Mouse (Mus musculus): ENCODE data around the gene Mdga1. TPM values are rescaled to one million over a fixed set of nuclear protein-coding genes. Genes with fewer than 3 reads are reported as not detected.

Mdga1 gene
- total RNA-seq, 2 experiments from 2014 or later = 0.58 to 2.4 TPM

DNA sequence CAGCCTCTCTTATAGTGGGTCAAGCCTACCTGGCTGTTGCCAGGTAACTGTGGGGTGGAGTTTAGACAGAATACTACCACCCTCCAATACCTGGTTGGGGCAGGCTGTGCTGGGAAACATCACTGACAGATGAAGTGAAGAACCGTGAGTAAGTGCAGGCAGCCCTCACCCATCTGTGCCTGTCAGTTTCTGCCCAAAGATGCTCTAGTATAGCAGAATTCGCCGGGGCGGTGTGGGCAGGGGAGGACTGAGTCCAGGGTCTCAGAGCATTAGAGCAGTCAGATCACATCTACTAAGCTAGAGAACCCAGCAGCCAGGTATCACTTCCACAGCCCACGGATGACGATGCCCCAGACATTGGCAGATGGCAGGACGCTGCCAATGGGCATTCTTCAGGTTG lies 15.0 kb upstream of the Mdga1 start:
- ATAC-seq (replicated peaks; ENCODE audit: low FRiP score, poor library complexity, severe bottlenecking) = no peak

DNA sequence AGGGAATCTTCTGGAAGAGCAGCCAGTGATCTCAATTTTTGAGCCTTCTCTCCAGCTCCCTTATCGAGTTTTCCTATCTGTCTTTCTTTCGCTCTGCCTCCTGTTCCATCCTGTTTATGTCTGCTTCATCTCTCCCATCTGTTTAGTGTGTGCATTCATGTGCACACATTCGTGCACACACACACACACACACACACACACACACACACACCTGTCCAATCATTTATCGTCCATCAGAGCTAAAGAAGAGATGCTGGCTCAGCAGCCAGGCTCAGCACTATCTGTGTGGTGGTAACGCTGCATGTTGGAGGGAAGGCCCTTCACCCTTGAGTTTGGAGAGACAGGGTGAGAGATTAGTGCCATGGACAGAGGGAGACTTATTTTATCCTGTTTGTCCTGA lies 13.3 kb upstream of the Mdga1 start:
- no peak for ATAC-seq (replicated peaks; ENCODE audit: low FRiP score, poor library complexity, severe bottlenecking)

DNA sequence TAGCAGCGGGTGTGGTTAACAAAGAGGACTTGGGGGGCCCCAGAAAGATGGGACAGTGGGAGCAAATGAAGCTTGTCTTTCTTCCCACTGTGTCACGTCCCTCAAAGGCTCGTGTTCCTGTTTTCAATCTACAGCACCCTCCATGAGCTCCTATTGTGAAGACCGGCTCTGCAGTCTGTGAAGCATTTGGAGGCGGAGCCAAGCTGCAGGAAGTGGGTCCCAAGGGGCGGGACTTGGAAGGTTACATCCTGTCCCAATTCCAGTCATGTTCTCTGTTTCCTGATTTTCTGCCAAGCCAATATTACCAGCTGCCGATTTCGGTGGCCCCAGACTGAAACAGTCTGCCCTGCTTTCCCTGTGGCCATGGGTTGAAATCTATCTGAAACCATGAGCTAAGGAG lies 11.7 kb upstream of the Mdga1 start:
- no peak for ATAC-seq (replicated peaks; ENCODE audit: low FRiP score, poor library complexity, severe bottlenecking)

DNA sequence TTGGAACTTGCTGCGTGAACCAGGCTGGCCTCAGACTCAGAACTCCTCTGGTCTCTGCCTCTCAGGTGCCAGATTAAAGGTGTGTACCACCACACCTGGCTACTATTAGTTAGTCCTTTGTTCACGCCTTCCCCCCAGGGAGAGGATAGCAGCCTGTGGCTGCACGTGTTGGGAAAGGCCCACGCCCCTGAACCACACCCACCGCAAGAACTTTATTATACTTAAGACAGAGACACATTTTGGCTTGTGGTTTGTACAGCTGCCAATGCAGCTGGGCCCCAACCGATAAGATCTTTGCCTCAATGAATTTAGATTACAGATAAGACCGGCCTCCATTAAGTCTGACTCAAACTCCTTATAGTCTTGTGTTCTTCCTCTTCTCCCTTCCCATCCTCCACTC lies 10.0 kb upstream of the Mdga1 start:
- no peak for ATAC-seq (replicated peaks; ENCODE audit: low FRiP score, poor library complexity, severe bottlenecking)

DNA sequence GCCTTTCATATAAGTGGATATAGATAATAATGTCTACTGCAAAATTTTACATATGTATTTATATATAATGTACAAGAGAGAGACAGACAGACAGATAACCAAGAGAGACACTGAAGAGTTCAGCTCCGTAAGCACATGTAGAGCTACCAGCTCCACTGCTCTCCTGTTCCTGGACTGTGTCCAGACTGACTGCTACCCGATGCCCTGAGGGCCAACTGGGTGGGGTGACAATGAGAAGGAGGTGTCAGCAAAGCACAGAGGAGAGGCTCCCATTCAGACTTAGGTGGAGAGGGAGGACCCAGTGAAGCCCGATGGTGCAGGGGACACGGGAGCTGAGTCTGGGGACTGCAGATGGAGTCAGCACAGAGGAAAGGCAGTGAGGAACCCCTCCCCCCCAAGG lies 9.1 kb upstream of the Mdga1 start:
- no peak for ATAC-seq (replicated peaks; ENCODE audit: low FRiP score, poor library complexity, severe bottlenecking)

DNA sequence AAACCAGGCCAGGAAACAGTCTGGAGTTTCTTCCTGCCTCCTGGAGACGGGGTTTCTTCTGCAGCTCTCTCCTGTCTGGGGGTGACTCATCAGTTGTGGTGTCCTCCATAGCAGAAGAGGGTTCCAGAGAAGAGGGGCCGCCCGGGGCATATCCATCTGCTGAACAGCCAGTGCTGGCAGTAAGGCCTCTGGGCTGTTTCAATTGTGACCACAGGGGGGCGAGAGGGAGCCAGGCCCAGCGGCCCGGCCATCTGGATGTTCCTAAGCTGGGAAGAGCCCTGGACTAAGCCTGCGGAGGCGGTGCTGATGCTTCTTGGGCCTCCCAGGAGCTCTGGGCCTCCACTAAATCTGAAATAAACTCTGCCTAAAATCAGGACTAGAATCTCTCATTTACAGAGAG lies 5.8 kb upstream of the Mdga1 start:
- ATAC-seq (replicated peaks; ENCODE audit: low FRiP score, poor library complexity, severe bottlenecking) = peak; percentile 65; the same call in 1 of the 2 replicates

DNA sequence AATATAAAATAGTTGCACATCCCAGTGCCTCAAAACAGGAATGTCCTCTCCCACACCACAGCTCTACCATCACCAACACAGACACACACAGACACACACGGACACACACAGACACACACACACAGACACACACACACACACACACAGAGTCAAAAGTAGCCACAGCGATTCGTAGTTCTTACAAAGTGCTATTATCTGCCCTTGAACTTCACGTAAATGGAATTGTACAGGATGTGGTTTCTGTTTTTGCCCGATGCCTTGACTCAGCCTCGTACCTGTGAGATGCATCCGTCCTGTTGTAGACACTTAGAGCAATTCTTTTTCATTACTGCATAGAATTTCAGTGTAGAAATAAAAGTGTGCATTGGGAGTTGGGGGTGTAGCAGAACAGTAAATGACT lies 3.3 kb upstream of the Mdga1 start:
- no peak for ATAC-seq (replicated peaks; ENCODE audit: low FRiP score, poor library complexity, severe bottlenecking)

DNA sequence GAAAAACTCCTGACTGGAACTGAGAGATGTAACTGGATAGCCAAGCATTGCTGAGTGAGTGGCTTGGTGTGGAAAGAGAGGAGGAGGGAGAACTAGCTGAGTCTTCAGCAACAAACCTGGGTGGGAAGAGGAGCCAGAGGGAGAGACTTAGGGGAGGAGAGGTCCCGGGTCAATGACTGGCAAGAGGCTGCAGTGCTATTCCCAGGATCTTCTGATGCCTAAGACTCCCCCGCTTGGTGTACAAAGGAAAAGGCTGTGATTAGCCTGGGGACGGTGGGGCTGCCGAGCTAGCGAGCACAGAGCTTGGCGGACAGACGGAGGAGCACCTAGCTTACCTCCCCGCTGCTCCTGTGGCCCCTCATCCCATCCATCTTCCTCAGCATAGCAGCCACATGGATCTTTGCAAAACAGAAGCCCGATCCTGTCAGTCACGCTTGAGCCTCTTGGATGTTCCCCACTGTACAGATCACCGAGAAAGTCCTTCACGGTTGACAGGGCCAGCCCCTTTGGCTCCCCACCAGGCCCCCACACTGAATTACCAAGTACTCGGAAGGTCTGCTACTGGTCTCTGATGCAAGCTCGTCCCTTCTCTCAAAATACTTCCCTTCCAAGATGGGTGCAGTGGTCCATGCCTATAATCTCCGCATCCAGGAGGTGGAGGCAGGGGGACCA lies 2.0 kb upstream of the Mdga1 start:
- no peak for ATAC-seq (replicated peaks; ENCODE audit: low FRiP score, poor library complexity, severe bottlenecking)

DNA sequence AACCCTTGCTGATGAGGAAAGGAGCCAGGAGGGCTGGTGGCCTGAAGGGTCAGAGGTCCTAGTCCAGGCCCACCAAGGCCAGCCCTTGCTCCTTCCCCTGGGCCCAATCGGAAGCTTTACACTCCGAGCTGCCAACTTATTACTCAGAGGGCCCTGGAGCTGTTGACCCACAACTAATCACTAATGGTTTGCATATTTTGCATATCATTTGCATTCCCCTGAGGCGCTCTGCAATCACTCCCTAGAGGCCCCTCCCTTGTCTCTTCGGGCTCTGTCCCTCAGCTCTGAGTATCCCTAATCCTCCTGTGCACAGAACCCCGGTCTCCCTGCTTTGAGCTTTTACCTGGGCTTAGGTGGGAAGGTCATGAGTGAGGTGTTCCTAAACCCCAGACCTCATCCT lies 4.4 kb downstream of the Mdga1 start:
- ATAC-seq (replicated peaks; ENCODE audit: low FRiP score, poor library complexity, severe bottlenecking) = no peak

DNA sequence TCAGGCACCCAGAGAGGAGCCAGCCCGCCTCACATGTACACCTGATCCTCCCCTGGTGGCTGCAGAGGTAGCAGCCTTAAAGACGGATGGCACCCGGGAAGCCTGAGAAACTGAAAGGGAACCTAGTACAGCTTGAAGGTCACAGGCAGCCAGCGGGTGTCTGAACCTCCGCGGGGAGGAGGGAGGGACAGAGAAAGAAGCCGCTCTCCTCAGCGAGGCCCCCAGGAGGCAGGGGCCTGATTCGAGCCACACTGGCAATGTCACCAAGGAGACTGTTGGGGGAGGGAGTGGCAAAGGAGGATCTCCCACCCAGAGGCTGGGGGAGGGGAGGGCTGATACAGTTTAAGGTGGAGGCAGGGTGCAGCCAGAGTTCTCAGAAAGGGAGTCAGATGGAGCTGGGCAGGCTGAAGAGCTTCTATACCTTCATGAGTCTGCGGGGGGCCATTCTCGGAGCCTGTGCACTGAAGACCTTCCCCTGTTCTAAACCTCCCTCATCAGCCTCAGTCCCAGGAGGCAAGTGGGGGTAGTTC lies 6.1 kb downstream of the Mdga1 start:
- no peak for ATAC-seq (replicated peaks; ENCODE audit: low FRiP score, poor library complexity, severe bottlenecking)

DNA sequence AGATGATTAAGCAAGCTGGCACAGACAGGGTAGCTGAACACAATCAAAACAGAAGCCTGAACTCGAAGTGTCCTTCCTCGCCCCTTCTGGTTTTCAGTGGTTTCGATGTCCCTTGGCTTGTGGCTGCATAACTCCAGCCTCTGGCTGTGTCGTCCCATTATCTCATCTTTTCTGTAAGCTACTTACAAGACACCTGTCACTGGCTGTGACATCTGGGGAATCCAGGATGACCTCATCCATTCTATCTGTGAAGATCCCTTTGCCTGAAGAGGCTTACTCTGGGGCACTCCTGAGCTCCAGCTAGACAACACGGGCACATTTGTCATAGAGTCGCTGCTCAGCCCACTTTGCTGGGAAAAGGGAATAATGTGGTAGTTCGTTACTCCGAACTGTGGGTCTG lies 14.0 kb downstream of the Mdga1 start:
- no peak for ATAC-seq (replicated peaks; ENCODE audit: low FRiP score, poor library complexity, severe bottlenecking)

DNA sequence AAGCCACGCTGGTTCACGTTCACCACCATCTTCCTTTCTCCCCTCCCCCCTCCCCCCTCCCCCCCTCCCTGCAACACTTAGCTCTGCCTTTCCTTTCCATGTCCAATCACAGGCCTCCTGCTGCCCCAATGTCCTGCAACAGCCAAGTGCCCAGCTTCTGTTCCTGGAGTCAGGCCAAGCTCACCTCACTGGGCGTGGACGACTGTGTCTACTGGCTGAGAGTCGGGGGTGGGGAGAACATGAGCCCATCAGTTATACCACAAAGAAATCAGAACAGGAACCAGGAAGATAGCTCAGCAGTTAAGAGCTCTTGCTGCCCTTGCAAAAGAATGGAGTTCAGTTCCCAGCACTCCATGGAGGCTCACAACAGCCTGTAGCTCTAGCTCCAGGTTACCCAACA lies 15.6 kb downstream of the Mdga1 start:
- no peak for ATAC-seq (replicated peaks; ENCODE audit: low FRiP score, poor library complexity, severe bottlenecking)

DNA sequence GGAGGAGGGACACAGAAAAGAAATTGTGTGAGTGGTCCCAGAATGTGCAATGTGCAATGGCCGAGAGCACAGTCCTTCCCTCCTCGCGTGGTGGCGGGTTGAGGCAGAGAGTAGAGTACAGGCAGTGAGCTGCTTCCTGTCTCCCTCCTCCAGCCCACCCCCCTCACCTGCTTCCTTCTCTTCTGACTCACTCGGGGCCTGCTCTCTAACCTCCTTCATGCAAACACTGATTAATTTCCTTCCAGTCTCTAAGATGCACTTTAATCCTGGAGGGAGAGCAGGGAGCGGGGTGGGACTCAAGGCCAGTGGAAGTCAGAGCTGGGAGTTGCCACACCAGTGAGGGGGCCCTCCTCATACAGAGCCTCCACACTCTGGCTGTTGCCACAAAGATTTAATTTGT lies 18.8 kb downstream of the Mdga1 start:
- no peak for ATAC-seq (replicated peaks; ENCODE audit: low FRiP score, poor library complexity, severe bottlenecking)

DNA sequence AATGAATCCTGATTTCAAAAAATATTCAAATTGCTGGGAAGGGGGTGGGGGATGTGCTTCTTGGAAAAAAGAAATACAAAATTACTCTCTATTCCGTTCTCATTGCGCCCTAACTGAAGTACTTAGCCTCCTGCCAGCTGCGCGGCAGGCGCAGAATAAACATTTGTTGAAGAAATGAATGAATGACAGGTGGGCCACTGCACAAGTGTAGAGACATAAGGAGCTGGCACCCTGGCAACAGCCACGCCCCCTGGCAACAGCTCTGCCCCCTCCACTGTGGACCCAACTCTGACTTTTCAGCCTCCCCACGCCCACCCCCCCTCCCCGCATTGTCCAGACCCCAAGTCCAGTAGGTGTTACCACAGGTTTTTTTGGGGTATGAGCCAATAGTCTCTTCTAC lies 19.3 kb downstream of the Mdga1 start:
- ATAC-seq (replicated peaks; ENCODE audit: low FRiP score, poor library complexity, severe bottlenecking) = no peak

DNA sequence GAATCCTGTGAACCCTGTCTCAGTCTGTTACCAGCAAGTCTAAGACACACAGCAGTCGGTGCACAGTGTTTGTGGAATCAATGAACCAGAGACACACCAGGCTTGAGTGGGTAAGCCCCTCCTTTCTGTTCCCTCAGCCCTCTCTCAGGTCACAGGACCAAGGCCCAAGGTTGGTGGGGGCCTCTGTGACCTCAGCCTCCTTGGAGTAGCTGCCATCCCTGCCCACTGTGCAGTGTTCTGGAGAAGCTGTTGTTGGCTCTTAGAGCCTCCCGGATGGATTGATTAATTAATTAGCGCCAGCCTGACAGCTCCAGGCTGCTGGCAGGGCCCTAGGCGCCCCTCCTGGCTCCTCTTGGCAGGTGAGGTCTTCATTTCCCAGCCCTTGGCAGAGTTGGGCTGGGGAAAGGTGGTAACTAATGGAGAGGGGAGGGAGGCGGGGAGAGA lies 22.6 kb downstream of the Mdga1 start:
- ATAC-seq (replicated peaks; ENCODE audit: low FRiP score, poor library complexity, severe bottlenecking) = no peak

DNA sequence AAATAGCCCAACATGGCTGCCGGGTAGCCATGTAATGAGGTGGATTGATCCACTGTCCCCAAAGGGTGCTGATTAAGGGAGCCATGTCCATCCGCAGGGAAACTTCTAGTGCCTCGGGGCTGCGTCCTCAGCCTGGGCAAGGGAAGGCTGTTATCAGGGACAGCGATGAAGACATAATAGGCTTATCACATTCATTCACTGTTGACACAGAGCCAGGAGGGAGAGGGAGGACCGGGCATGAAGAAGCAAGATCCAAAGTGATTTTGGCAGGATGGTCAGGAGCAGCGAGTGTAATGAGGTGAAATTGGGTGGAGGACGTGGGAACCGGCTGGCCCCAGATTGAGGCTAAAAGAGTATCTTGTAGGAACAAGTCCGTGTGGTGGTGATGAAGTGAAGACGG lies 25.5 kb downstream of the Mdga1 start:
- ATAC-seq (replicated peaks; ENCODE audit: low FRiP score, poor library complexity, severe bottlenecking) = no peak

DNA sequence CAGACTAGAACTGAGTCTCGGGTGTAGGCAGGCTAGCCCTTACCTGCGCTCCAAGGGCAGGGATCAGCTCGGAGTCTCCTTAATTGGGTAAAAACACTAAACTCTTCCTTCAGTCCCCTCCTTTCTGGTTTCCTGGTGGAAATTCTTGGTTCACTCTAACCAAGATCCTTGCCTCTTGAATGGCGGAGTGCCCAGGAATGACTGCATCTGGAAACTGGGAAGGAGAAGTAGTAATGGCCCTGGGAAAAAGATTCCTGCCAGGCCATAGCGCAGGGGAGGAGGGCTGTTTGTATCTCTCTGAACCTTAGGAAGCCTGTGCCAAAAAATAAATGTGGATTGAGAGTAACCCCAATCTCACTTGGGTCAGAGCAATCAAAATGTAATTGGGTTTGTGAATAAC lies 30.9 kb downstream of the Mdga1 start:
- no peak for ATAC-seq (replicated peaks; ENCODE audit: low FRiP score, poor library complexity, severe bottlenecking)

DNA sequence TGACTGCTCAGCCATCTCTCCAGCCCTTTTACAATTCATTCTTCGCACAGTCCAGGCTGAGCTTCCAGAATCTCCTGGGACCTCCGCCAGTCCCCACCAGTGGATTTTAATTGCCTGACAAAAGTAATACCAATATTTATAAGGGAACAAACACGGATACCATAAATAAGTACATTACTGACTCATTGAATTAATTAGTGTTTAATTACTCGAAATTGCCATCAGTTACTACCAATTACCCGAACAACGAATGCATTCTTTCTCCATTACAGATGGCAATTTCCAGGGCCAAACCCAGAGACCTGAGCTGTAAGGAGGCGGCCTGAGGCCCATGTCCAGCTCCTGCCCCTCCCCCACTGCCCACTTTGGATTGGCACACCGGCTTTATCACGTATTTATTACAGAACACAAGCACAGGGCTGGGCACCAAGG lies 32.5 kb downstream of the Mdga1 start:
- no peak for ATAC-seq (replicated peaks; ENCODE audit: low FRiP score, poor library complexity, severe bottlenecking)

DNA sequence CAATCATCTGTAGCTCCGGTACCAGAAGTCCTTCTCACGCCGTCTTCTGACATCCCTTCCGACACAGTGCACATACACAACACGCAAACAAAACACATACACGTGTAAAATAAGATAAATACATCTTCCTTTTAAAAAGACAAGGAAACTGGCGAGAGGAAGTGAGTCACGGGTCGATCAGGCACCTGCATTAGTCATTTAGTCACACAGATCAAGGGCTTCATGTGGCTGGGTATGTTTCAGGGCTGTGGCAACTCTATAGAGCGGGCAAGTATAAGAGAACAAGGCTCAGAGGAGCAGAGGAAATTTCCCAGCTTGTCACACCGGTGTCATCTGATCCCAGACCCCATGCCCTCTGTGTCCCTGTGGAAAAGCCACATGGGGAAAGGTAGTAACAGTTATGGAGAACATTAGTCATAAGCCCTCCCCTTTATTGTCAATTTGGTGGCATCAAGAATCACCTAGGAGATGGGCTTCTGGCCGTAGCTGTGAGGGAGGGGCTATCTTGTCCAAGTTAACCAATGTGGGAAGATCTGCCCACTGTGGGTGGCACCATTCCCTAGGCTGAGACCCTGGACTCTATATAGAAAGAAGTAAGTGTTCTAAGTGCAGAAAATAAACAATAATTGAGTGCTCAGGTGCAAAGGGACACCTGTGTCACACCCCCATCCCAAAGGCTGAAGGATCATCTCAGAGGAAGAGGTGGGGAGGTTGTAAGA lies 35.6 kb downstream of the Mdga1 start:
- no peak for ATAC-seq (replicated peaks; ENCODE audit: low FRiP score, poor library complexity, severe bottlenecking)

DNA sequence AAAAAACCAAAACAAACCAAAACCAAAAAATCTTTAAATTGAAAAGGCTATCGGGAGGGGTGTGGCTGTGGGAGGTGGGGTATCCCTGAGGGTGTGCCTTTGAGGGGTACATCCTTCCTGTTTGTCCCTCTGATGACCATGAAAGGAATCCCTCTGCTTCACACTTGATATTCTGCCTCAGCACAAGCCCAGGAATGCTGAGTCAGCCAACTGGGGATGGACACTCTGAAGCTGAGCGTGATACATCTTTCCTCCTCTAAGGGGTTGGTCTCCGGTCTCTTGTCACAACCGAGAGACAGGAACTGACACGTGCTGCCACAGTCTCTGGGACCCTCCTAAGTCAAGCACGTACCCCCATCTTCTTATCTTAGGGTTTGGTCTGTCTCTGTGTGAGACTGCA lies 37.1 kb downstream of the Mdga1 start:
- no peak for ATAC-seq (replicated peaks; ENCODE audit: low FRiP score, poor library complexity, severe bottlenecking)

DNA sequence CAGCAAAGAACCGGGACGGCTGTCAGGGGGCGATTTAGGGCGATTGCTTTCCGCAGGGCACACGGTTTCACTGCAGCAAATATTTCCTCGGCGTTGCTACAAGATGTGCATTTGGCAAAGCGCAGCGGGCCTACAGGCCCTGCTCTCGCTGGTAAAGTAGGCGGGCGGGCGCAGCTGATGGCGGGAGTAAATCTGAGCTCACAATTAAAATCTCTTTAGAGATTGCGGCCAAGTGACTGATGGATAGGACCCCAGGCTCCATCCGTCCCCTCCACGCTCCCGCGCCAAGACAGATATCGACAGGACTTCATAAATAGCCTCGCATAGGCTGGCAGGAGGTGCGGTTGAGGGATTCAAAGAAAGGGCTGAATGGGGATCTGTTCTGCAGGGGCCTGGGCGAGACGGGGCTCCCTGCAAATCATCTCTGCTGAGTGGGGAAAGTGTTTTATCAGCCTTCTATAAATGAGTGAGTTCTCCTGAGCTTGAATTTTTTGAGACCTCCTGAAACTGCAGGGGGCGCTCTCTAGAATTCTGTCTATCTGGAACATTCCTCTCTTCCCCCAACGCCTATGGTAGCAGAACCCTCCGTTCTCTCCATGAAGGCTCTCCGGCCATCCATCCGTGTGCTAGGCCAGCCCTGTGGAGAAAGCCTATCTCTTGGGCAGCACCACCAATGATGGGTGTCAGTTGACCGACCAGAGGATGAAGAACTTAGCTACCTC lies 38.5 kb downstream of the Mdga1 start:
- ATAC-seq (replicated peaks; ENCODE audit: low FRiP score, poor library complexity, severe bottlenecking) = no peak
